ENCODE assay signal across 15 mouse cellular contexts in genomic region chr3:105653544-105654380, GRCm38 (mm10). TPM values are rescaled to one million over a fixed set of nuclear protein-coding genes. Genes with fewer than 3 reads are reported as not detected.
DNase-seq lines count a peak whose midpoint lies in the region; ATAC-seq lines count a peak whose summit lies in the region.
"Had no signal": no experiment of that assay in that cellular context is flagged by ENCODE, and none has a peak within 500 bp of the region (broad histone marks: within the 10 kb centered on the region; RNA-seq: fewer than 3 reads in every experiment).

No protein-coding gene starts in this region.

- DNase-seq in frontal cortex, postnatal 25 days (ENCODE audit: low spot score in 2 of 2), result no peak
- peak; percentile 23 for DNase-seq in right cerebral cortex, adult 18-20 months
- DNase-seq in right cerebral cortex, postnatal 14 days, result no peak
- DNase-seq in cerebellum, postnatal 10 days, result peak; percentile 92 to 93
- DNase-seq in lung, adult 18-20 months, result no peak
- DNase-seq in adrenal gland, postnatal 4 days (ENCODE audit: low spot score in 2 of 2), result no peak
- DNase-seq: adrenal gland, adult 8-10 months; gastrocnemius, postnatal 14 days; kidney, adult 18-20 months; kidney, postnatal 4 days; lung, postnatal 10 days; thymus, postnatal 14 days had no signal

- peak; percentile 87 for ATAC-seq in frontal cortex, adult (ENCODE audit: low TSS enrichment)
- peak; percentile 47 for ATAC-seq in megakaryocyte progenitor cell, adult 5-6 weeks (replicated peaks; ENCODE audit: poor library complexity)
- ATAC-seq: liver, embryonic 12.5 days had no signal

RNA-seq across cellular contexts. Expression of gene Ddx20, which starts 33.6 kb away (rescaled TPM):
- 23.4 and 30.4 TPM in 2 replicates for total RNA-seq in megakaryocyte progenitor cell, adult 5-6 weeks (2015)
- 51.9 and 57.7 TPM in 2 replicates for total RNA-seq in megakaryocyte progenitor cell, adult 5-6 weeks (2017)
- 10 to 100 TPM; 22.4 to 24.6 TPM for total RNA-seq in adrenal gland, postnatal 4 days (2021)

RNA-seq across cellular contexts. Expression of gene Inka2, which starts 50.6 kb away (rescaled TPM):
- 0.05 TPM in 1 of 2 replicates, not detected in the other for total RNA-seq in megakaryocyte progenitor cell, adult 5-6 weeks (2015)
- total RNA-seq in megakaryocyte progenitor cell, adult 5-6 weeks (2017), result 0.17 TPM in 1 of 2 replicates, not detected in the other
- total RNA-seq in adrenal gland, postnatal 4 days (2021), result 1 to 10 TPM; 3.5 to 3.8 TPM

Comparison
In these comparisons a context has a peak if more than half of its experiments do, and no peak if none do; other contexts are left out.
1. DNase-seq: peak in right cerebral cortex, adult 18-20 months (single experiment) and cerebellum, postnatal 10 days (2 of 2); none in frontal cortex, postnatal 25 days (0 of 2), right cerebral cortex, postnatal 14 days (single experiment), lung, adult 18-20 months (0 of 2) and adrenal gland, postnatal 4 days (0 of 2).